Mouse (Mus musculus) midbrain, postnatal 0 days (tissue): ENCODE measurements around the gene Glipr2. TPM values are rescaled to one million over a fixed set of nuclear protein-coding genes. Genes with fewer than 3 reads are reported as not detected.

Experiments
- ATAC-seq: fragments of 200-750 bp; cut with Nextera tagmentation; 2 replicates; pipeline ENCODE4 v1.8.0; 2017; ENCODE audit warnings: moderate number of reproducible peaks, mild to moderate bottlenecking, moderate TSS enrichment, moderate library complexity; ENCODE audit not compliant: low FRiP score
- DNase-seq: peaks from one replicate; pipeline ENCODE4 v3.0.0-alpha.2; 2015; ENCODE audit warnings: low spot score
- H3K27ac ChIP-seq: fragments of 300-500 bp; sonication (generic); 2 replicates; pipeline ENCODE4 v1.5.1; 2014; ENCODE audit warnings: low read depth, mild to moderate bottlenecking, low read length, mixed read lengths
- H3K27me3 ChIP-seq: fragments of 300-500 bp; sonication (generic); 2 replicates; pipeline ENCODE4 v1.6.1; 2014; ENCODE audit warnings: low read length, control low read depth, mixed read lengths; ENCODE audit not compliant: insufficient read depth
- H3K36me3 ChIP-seq: fragments of 300-500 bp; sonication (generic); 2 replicates; pipeline ENCODE4 v1.6.1; 2014; ENCODE audit warnings: low read length, control low read depth, mixed read lengths; ENCODE audit not compliant: insufficient read depth
- H3K4me1 ChIP-seq: fragments of 300-500 bp; sonication (generic); 2 replicates; pipeline ENCODE4 v1.6.1; 2014; ENCODE audit warnings: mild to moderate bottlenecking, control low read depth, antibody characterized with exemption, low read length, mixed read lengths; ENCODE audit not compliant: insufficient read depth
- H3K4me2 ChIP-seq: fragments of 300-500 bp; sonication (generic); 2 replicates; pipeline ENCODE4 v1.6.1; 2014; ENCODE audit warnings: low read depth, mild to moderate bottlenecking, low read length, mixed read lengths; ENCODE audit not compliant: poor library complexity, severe bottlenecking
- H3K4me3 ChIP-seq: fragments of 300-500 bp; sonication (generic); 2 replicates; pipeline ENCODE4 v1.5.1; 2014; ENCODE audit warnings: low read depth, mild to moderate bottlenecking, low read length, moderate library complexity
- H3K9ac ChIP-seq: fragments of 300-500 bp; sonication (generic); replicated peaks from 2 replicates; pipeline ENCODE4 v1.6.1; 2014; ENCODE audit warnings: mild to moderate bottlenecking, low read length, moderate library complexity, mixed read lengths; ENCODE audit not compliant: poor library complexity, severe bottlenecking
- H3K9me3 ChIP-seq: fragments of 300-500 bp; sonication (generic); 2 replicates; pipeline ENCODE4 v1.6.1; 2016; ENCODE audit warnings: low read length, control low read depth
- CTCF ChIP-seq: IDR thresholded peaks from 2 replicates; pipeline ENCODE4 v1.5.1; 2016; ENCODE audit warnings: antibody characterized with exemption, mild to moderate bottlenecking
- WGBS: fragments of 180-500 bp; shearing (Covaris S2); extraction: QIAGEN DNeasy Blood & Tissue Kit; methylation state at CpG from one replicate; pipeline ENCODE4 v1.1.7; 2014; 5-methylcytosine and 5-hydroxymethylcytosine counted together
- polyA plus RNA-seq: library from polyadenylated mRNA; unstranded; fragments of >200 nt; fragmentation: Nextera tagmentation; extraction: Ambion mirVana; gene quantifications from 2 replicates; pipeline ENCODE4 v1.2.1, GENCODE M21; 2015
- total RNA-seq: library from RNA; depleted of rRNA; stranded (reverse); fragments of >200 nt; gene quantifications from 2 replicates; pipeline ENCODE4 v1.2.3, GENCODE M21; 2014

The Glipr2 gene
- total and polyA plus RNA-seq, 2 experiments from 2014 or later: 16.5 to 18.2 TPM

DNA sequence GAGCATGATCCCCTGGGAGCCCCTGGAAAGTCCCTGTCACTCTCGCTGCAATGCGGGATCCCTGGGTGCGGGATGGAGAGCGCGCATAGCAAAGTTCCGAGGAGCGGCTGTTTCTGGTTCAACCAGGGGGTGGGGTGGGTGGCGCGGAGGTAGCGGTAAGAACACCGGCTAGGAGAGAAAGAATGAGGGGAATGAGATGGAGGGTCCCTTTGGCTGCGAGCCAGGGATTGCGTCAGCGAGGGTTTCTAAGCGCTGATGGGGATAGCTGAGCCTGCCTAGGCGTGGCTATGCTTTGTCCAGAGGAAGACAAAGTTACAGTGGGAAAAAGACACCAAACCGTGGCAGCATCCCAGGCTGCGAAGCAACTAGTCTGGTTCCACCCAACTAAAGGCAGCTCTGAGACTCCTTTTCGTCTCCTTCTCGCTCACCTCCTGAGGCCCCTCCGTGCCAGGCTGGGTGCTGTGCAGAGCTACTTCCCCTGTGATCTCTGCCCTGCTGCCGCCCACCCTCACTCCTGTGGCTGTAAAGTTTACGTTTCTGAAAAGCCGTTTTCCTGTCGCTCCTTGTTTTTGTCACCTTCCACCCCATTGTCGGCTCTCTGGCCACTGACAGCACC, 753 bp downstream of the Glipr2 start:
- Histone ChIP-seq H3K4me2 (peak overlapping the region; percentile 99), H3K9ac (peak overlapping the region; percentile 78), H3K4me3 (peak overlapping the region; percentile 82), H3K36me3 (no peaks in the 10 kb centered on the region), H3K4me1 (no peaks in the 10 kb centered on the region; the same call in 1 of the 2 replicates), H3K27ac (peak overlapping the region; percentile 43), H3K27me3 (no peaks in the 10 kb centered on the region), H3K9me3 (no peaks in the 10 kb centered on the region)
- no peak for TF ChIP-seq CTCF
- peak; percentile 52 for ATAC-seq
- peak; percentile 79 for DNase-seq
- WGBS: under 1% methylated on average over 26 of the region's 26 CpGs

DNA sequence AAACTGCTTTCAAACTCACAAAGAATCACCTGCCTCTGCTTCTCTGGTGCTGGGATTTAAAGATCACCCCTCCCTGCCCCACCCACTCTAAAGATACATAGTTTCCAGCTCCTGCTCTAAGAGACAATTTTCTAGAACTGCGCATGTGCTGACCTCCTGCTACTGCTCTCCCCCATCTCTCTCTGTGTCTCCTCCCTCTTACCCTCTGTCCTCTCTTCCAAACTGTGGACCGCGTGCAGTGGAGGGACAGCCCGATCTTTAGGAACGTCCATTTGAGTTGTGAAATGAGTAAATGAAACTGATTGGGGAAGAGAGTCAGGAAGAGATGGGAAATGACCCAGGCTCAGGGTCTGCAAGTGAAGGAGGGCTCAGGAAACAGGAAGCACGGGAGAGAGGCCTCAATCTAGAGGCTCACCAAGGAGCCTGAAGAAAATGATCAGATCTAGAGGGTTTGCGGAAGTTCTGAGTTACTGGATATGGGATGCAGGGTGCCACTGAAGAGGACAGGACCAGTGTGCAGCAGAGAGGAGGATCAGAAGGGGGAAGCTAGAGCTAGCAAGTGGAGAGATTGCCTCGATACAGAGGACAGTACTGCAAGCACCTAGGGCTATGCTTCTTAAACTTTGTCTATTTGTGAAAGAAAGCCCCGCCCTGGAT, 2.5 kb downstream of the Glipr2 start:
- 65% methylated on average over 9 of the region's 9 CpGs for WGBS
- Histone ChIP-seq H3K4me2 (no peak overlapping the region), H3K36me3 (no peaks in the 10 kb centered on the region), H3K4me3 (no peak overlapping the region), H3K27me3 (no peaks in the 10 kb centered on the region), H3K27ac (no peak overlapping the region), H3K9ac (no peak overlapping the region), H3K9me3 (no peaks in the 10 kb centered on the region), H3K4me1 (no peaks in the 10 kb centered on the region; the same call in 1 of the 2 replicates)
- DNase-seq (no peak), ATAC-seq (no peak)
- TF ChIP-seq CTCF: no peak

DNA sequence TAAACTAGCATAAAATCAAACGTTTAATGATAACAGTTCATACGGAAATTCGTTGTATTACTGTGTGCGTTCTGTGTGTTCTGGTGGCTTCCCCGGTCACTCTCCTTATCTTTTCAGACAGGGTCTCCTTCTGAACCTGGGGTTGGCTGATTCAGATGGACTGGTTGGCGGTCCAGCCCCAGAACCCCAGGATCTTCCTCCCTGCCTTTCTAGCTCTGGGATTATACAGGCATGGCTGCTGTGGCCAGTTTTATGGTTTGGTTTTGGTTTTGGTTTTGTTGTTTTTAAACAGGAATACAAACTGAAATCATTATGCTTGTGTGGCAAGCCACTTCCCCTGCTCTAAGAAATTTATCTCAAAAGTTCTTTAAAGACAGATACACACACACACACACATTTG, 3.0 kb downstream of the Glipr2 start:
- no peak for TF ChIP-seq CTCF
- Histone ChIP-seq H3K27me3 (no peaks in the 10 kb centered on the region), H3K36me3 (no peaks in the 10 kb centered on the region), H3K4me1 (no peaks in the 10 kb centered on the region; the same call in 1 of the 2 replicates), H3K9me3 (no peaks in the 10 kb centered on the region), H3K4me2 (no peak overlapping the region), H3K4me3 (no peak overlapping the region), H3K27ac (no peak overlapping the region), H3K9ac (no peak overlapping the region)
- WGBS: 92% methylated on average over 6 of the region's 6 CpGs
- no peak for DNase-seq
- no peak for ATAC-seq

DNA sequence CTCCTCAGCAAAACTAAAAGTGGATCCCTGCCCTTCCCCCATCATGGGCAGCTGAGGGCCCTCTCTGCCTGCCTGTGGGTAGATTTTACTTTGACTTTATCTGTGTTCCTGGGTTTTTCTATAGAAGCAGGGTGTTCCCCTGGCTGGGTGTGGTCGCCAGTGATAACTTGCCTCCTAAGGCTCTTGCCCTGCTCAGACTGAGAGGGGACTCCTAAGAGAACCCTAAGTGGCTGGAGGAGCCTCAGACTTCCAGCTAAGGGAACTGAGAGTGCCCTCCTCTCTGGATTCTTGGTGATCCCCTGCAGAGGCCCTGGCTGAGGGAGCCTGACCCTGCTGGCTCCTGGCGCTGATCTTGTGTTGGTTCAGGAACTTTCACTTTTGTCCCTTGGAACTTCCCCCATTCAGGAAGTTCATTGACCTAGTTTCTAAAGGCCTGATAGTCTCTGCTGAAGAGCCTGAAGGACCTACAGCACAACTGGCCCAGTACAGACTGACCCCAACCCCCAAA, 7.2 kb downstream of the Glipr2 start:
- no peak overlapping the region for H3K4me3 ChIP-seq
- no peaks in the 10 kb centered on the region for H3K9me3 ChIP-seq
- ATAC-seq: no peak
- DNase-seq: no peak
- 64% methylated on average over 2 of the region's 2 CpGs for WGBS
- H3K36me3 ChIP-seq: no peaks in the 10 kb centered on the region
- H3K4me2 ChIP-seq: no peak overlapping the region
- no peak overlapping the region for H3K27ac ChIP-seq
- no peaks in the 10 kb centered on the region for H3K27me3 ChIP-seq
- no peaks in the 10 kb centered on the region for H3K4me1 ChIP-seq
- H3K9ac ChIP-seq: no peak overlapping the region
- no peak for TF ChIP-seq CTCF

DNA sequence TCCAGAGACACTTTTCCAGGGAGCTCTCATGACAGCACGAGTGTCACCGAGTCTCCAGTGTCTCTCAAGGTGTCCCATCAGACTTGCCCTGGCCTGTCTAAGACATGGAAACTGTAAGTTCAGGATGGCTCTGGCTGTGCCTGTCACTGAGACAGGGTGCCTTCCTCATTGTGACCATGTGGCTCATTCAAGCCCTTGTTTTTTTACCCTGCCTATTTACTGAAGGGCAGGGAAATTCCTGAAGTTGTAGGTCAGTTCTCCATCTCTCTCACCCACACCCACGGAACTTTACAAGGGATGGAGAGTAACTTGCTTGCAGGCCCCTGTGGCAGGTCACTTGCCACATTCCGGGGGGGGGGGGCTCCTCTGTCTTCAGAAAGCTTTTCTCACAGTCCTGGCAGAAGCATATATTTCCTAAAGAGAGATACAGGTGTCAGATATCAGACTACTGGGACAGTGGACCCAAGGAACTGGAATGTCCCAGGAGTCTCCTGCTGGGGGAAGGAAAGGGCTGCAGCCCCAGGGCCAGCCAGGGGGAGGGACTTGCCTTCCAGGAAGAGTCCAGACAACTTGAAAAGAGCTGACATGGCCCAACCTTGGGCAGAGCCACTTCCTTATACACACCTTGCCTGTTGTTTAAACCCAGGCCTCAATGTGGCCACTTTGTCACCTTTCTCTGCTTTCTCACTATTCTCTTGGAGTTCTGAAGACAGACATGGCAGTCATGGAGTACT, 7.9 kb downstream of the Glipr2 start:
- no peaks in the 10 kb centered on the region for H3K4me1 ChIP-seq
- ATAC-seq (no peak), DNase-seq (no peak)
- H3K9me3 ChIP-seq: no peaks in the 10 kb centered on the region
- no peak overlapping the region for H3K4me3 ChIP-seq
- H3K4me2 ChIP-seq: no peak overlapping the region
- no peaks in the 10 kb centered on the region for H3K36me3 ChIP-seq
- WGBS: 53% methylated on average over 4 of the region's 4 CpGs
- TF ChIP-seq CTCF: no peak
- no peak overlapping the region for H3K9ac ChIP-seq
- H3K27ac ChIP-seq: no peak overlapping the region
- H3K27me3 ChIP-seq: no peaks in the 10 kb centered on the region
